Mouse (Mus musculus): ENCODE measurements around the gene Arsb. TPM values are rescaled to one million over a fixed set of nuclear protein-coding genes. Genes with fewer than 3 reads are reported as not detected.
"Not testable (repeated sequence)": the region's sequence is repeated elsewhere in the genome, so short reads cannot be mapped to it uniquely, and the experiment has no call there.

The Arsb gene
- total RNA-seq, 2 experiments from 2014 or later = 87.0 to 95.3 TPM

- Histone ChIP-seq H3K27ac (peak overlapping the region; percentile 56; the same call in 1 of the 2 replicates), H3K4me3 (no peak overlapping the region)
- DNase-seq (ENCODE audit: low spot score in 2 of 2) = no peak
- no peak for TF ChIP-seq CTCF (conservative IDR thresholded peaks at IDR 0.05)
These were observed 25.7 kb downstream of the Arsb start for GRCm38 (mm10) chr13:93797011-93797600.

DNA sequence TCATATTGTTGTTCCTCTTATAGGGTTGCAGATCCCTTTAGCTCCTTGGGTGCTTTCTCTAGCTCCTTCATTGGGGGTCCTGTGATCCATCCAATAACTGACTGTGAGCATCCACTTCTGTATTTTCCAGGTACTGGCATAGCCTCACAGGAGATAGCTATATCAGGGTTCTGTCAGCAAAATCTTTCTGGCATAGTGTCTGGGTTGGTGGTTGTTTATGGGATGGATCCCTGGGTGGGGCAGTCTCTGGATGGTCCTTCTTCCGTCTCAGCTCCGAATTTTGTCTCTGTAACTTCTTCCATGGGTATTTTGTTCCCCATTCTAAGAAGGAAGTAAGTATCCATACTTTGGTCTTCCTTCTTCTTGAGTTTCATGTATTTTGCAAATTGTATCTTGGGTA is 38.9 kb downstream of the Arsb start:
- not testable (repeated sequence) for H3K4me3 ChIP-seq; H3K27ac ChIP-seq; DNase-seq (ENCODE audit: low spot score in 2 of 2)

- no peak for TF ChIP-seq CTCF (conservative IDR thresholded peaks at IDR 0.05)
- no peak overlapping the region for H3K27ac ChIP-seq
- no peak for DNase-seq (ENCODE audit: low spot score in 2 of 2)
- H3K4me3 ChIP-seq = no peak overlapping the region
These were observed 42.7 kb downstream of the Arsb start for GRCm38 (mm10) chr13:93814081-93814480.

GRCm38 (mm10) chr13:93814676-93815075 is 43.2 kb downstream of the Arsb start:
- TF ChIP-seq CTCF (conservative IDR thresholded peaks at IDR 0.05) = no peak
- H3K27ac ChIP-seq = no peak overlapping the region
- DNase-seq (ENCODE audit: low spot score in 2 of 2) = no peak
- H3K4me3 ChIP-seq = no peak overlapping the region

DNA sequence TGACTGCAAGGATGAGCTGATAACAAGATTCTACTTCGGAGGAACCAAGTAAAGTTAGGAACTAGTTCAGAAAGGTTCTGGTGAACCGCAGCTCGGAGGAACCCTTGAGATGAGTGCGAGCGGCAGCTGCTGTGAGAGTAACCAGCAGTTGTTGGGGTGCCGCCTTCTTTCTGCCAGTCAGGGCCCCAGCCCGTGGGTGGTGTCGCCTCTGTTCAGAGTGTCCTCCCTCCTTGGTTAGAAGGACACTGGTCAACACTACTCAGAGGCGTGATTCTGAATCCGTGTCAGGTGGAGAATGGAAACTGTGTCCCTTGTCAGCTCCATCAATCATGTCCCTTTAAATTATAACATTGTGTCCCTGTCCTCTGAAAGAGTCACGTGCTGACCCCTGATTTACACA is 43.7 kb downstream of the Arsb start:
- no peak for DNase-seq (ENCODE audit: low spot score in 2 of 2)
- H3K4me3 ChIP-seq = no peak overlapping the region
- H3K27ac ChIP-seq = no peak overlapping the region
- TF ChIP-seq CTCF (conservative IDR thresholded peaks at IDR 0.05) = no peak

GRCm38 (mm10) chr13:93816127-93816526 is 44.7 kb downstream of the Arsb start:
- Histone ChIP-seq H3K4me3 (no peak overlapping the region), H3K27ac (no peak overlapping the region)
- TF ChIP-seq CTCF (conservative IDR thresholded peaks at IDR 0.05) = no peak
- no peak for DNase-seq (ENCODE audit: low spot score in 2 of 2)

DNA sequence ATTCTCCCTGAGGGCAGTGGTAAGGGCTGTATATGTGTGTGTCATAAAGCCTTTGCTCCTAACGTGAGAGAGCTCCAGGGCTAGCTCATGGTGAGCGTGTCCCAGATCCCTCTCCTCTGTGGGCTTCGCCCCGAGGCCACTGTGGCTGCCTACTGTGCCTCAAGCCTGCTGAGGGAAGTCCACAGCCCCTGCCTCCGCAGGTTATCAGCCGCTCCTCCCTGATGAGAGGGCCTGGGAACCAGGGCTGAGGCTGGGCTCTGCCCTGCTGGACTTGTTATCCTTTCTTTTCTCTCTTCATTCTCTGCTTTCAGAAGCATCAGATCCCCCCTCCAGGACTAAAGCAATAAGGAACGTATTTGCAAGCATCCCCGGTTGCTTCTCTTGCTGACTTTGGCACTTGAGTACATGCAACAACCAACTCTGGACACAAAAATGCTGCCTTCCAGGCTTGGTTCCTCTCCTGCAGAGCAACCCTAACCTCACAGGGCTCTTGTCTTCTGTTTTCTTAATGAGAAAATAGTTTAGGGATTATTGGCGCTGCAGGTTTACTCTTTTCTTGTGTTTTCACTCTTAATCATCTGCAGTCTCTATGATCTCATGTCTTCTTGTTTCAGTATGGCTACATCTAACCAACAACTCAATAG is 45.4 kb downstream of the Arsb start:
- H3K27ac ChIP-seq = no peak overlapping the region
- no peak overlapping the region for H3K4me3 ChIP-seq
- no peak for DNase-seq (ENCODE audit: low spot score in 2 of 2)
- TF ChIP-seq CTCF (conservative IDR thresholded peaks at IDR 0.05) = no peak

GRCm38 (mm10) chr13:93820173-93820572 is 48.7 kb downstream of the Arsb start:
- DNase-seq (ENCODE audit: low spot score in 2 of 2) = no peak
- Histone ChIP-seq H3K27ac (no peak overlapping the region), H3K4me3 (no peak overlapping the region)
- no peak for TF ChIP-seq CTCF (conservative IDR thresholded peaks at IDR 0.05)

DNA sequence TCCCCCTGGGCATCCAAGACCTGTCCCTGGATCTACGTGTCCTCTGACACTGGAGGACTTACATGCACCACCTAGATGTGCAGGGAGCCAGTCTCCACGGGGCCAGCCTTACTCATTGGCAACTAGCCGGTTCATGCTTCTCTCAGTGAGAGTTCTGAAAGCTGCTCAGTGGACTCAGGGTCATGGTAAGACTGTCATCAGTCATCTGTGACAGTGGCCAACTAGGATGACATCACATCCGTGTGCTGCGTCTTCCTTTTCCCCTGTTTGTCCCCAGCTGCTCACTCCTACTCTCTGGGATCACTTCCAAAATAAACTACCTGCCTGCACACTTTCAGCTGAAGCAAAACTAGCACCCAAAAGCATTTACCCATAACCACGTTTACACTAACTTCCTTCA is 50.6 kb downstream of the Arsb start:
- no peak overlapping the region for H3K4me3 ChIP-seq
- H3K27ac ChIP-seq = no peak overlapping the region
- TF ChIP-seq CTCF (conservative IDR thresholded peaks at IDR 0.05) = no peak
- no peak for DNase-seq (ENCODE audit: low spot score in 2 of 2)

- peak; percentile 42 for TF ChIP-seq CTCF (conservative IDR thresholded peaks at IDR 0.05)
- no peak for DNase-seq (ENCODE audit: low spot score in 2 of 2)
These were observed 54.5 kb downstream of the Arsb start for GRCm38 (mm10) chr13:93825792-93826558.

DNA sequence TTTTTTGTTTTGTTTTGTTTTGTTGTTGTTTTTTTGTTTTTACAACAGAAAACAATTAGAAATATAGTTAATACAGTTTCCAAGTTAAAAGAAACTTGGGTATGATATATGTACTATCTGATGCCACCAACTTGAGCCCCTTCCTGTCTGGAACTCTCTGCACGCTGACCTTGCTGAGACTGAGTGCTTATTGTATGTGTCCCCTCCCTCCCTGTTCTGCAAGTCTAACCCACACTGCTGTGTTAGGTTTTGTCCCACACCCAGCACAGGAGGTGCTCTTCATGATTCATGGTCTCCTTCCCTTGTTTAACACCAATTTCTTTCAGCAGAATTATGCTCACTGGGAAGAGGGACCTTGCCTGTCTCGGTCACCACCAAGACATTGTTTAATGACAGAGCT is 56.3 kb downstream of the Arsb start:
- no peak for DNase-seq (ENCODE audit: low spot score in 2 of 2)
- Histone ChIP-seq H3K4me3 (no peak overlapping the region), H3K27ac (no peak overlapping the region)
- no peak for TF ChIP-seq CTCF (conservative IDR thresholded peaks at IDR 0.05)

More at GRCm38 (mm10) chr13:93825792-93826558, 54.5 kb downstream of the Arsb start:
- Histone ChIP-seq H3K4me3 (no peak overlapping the region), H3K27ac (no peak overlapping the region)

GRCm38 (mm10) chr13:93829565-93830293 is 58.3 kb downstream of the Arsb start:
- DNase-seq (ENCODE audit: low spot score in 2 of 2) = no peak
- TF ChIP-seq CTCF (conservative IDR thresholded peaks at IDR 0.05) = peak; percentile 75
- Histone ChIP-seq H3K4me3 (no peak overlapping the region), H3K27ac (no peak overlapping the region)

DNA sequence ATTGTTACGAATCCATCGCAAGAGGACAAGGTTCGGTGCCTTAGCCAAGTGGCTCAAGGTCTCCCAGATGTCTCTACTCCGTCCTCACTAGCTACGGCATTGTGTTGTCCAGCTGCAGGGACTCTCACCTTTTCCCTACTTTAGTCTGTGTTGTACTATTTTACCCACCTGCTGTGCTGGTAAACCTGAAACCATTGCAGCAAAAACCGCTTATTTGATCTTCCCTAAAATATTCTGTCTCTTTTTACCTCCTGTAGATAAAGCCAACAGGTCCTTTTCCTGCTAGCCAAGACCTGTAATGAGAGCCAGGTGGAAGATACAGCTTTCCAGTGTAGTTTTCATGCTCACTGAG is 58.8 kb downstream of the Arsb start:
- Histone ChIP-seq H3K4me3 (no peak overlapping the region), H3K27ac (no peak overlapping the region; the same call in 1 of the 2 replicates)
- DNase-seq (ENCODE audit: low spot score in 2 of 2) = no peak
- no peak for TF ChIP-seq CTCF (conservative IDR thresholded peaks at IDR 0.05)

All from layer of hippocampus, adult 2 months (tissue).